Mouse (Mus musculus): Measurements from ENCODE around the gene Rabgap1l.
A peak's percentile ranks its signal among the peaks of the same experiment; 100 is the strongest.
"Not testable (repeated sequence)": the region's sequence is repeated elsewhere in the genome, so short reads cannot be mapped to it uniquely, and the experiment has no call there.

Gene Rabgap1l

GRCm38 (mm10) chr1:160485028-160485427 is 308.0 kb downstream of the Rabgap1l start:
- peak; percentile 7 to 11 for DNase-seq

- DNase-seq, result no peak
These were observed 311.4 kb downstream of the Rabgap1l start for GRCm38 (mm10) chr1:160481643-160482042.

- DNase-seq, result no peak
These were observed 325.6 kb downstream of the Rabgap1l start for GRCm38 (mm10) chr1:160467443-160467842.

- DNase-seq, result no peak
These were observed 327.8 kb downstream of the Rabgap1l start for GRCm38 (mm10) chr1:160465186-160465585.

GRCm38 (mm10) chr1:160464148-160464547 is 328.9 kb downstream of the Rabgap1l start:
- DNase-seq, result no peak

- no peak for DNase-seq
These were observed 332.7 kb downstream of the Rabgap1l start for GRCm38 (mm10) chr1:160460346-160460745.

- DNase-seq, result no peak
These were observed 341.3 kb downstream of the Rabgap1l start for GRCm38 (mm10) chr1:160451663-160452062.

- DNase-seq, result no peak
These were observed 344.3 kb downstream of the Rabgap1l start for GRCm38 (mm10) chr1:160448681-160449080.

GRCm38 (mm10) chr1:160446823-160447222 is 346.2 kb downstream of the Rabgap1l start:
- no peak for DNase-seq

- no peak for DNase-seq
These were observed 349.5 kb downstream of the Rabgap1l start for GRCm38 (mm10) chr1:160443506-160443905.

GRCm38 (mm10) chr1:160441679-160442078 is 351.3 kb downstream of the Rabgap1l start:
- DNase-seq, result peak in 1 of 2 experiments; percentile 8

GRCm38 (mm10) chr1:160441161-160441560 is 351.9 kb downstream of the Rabgap1l start:
- no peak for DNase-seq

GRCm38 (mm10) chr1:160438820-160439219 is 354.2 kb downstream of the Rabgap1l start:
- DNase-seq, result peak; percentile 5 to 20

- no peak for DNase-seq
These were observed 375.7 kb downstream of the Rabgap1l start for GRCm38 (mm10) chr1:160417196-160417854.

- peak; percentile 62 to 69 for DNase-seq
These were observed 382.2 kb downstream of the Rabgap1l start for GRCm38 (mm10) chr1:160410822-160411221.

- DNase-seq, result not testable (repeated sequence)
These were observed 383.3 kb downstream of the Rabgap1l start for GRCm38 (mm10) chr1:160409689-160410088.

- no peak for DNase-seq
These were observed 383.9 kb downstream of the Rabgap1l start for GRCm38 (mm10) chr1:160409123-160409522.

- no peak for DNase-seq
These were observed 384.6 kb downstream of the Rabgap1l start for GRCm38 (mm10) chr1:160408302-160408897.

- DNase-seq, result peak; percentile 63 to 80
These were observed 393.6 kb downstream of the Rabgap1l start for GRCm38 (mm10) chr1:160399428-160399827.

- DNase-seq, result no peak
These were observed 396.0 kb downstream of the Rabgap1l start for GRCm38 (mm10) chr1:160397037-160397436.

- DNase-seq, result no peak
These were observed 405.6 kb downstream of the Rabgap1l start for GRCm38 (mm10) chr1:160387446-160387845.

- DNase-seq, result peak in 1 of 2 experiments; percentile 10
These were observed 414.6 kb downstream of the Rabgap1l start for GRCm38 (mm10) chr1:160378367-160378766.

- DNase-seq, result peak; percentile 69 to 72
These were observed 415.4 kb downstream of the Rabgap1l start for GRCm38 (mm10) chr1:160377337-160378336.
